ENCODE assay signal across 8 mouse cellular contexts in genomic region chr16:11133476-11134347, GRCm38 (mm10). TPM values are rescaled to one million over a fixed set of nuclear protein-coding genes. Genes with fewer than 3 reads are reported as not detected.
DNase-seq lines count a peak whose midpoint lies in the region; ATAC-seq and TF ChIP-seq lines count a peak whose summit lies in the region.

No protein-coding gene starts in this region.

- H3K4me1 ChIP-seq in thymus, adult 2 months (replicated peaks; ENCODE audit: control insufficient read depth, insufficient read depth, low read length) = no peaks in the 10 kb centered on the region; the same call in 1 of the 2 replicates
- H3K4me1 ChIP-seq in liver, embryonic 14.5 days (replicated peaks; ENCODE audit: control insufficient read depth in 2 of 2, insufficient read depth in 2 of 2, low read length in 1 of 2) = peaks cover 23% of the 10 kb centered on the region in 2 experiments
- peaks cover 15% of the 10 kb centered on the region; the same call in 1 of the 2 replicates for H3K4me1 ChIP-seq in stomach, embryonic 15.5 days

- no peaks in the 10 kb centered on the region for H3K9me3 ChIP-seq in liver, embryonic 14.5 days (ENCODE audit: control insufficient read depth, low read length)
- H3K9me3 ChIP-seq in stomach, embryonic 15.5 days = no peaks in the 10 kb centered on the region

- peak overlapping the region; percentile 97 for H3K9ac ChIP-seq in liver, embryonic 14.5 days (replicated peaks)
- peak overlapping the region; percentile 87 for H3K9ac ChIP-seq in stomach, embryonic 15.5 days

- intact Hi-C loops in heart, postnatal 25 days (cut with DNase I) = loop anchor here (1.0 to 10.0 kb wide), 5 partner anchors 42 to 589 kb away; partner anchors contain the start of genes Clec16a, Dexi, Gspt1 and Snx29

- TF ChIP-seq EP300 in liver, embryonic 14.5 days (IDR thresholded peaks at IDR 0.05; ENCODE audit: low read depth) = no peak

- WGBS in thymus, adult 2 months = under 1% methylated on average over 34 of the region's 34 CpGs
- under 1% methylated on average over 34 of the region's 34 CpGs for WGBS in liver, embryonic 14.5 days (ENCODE audit: insufficient replicate concordance)
- under 1% methylated on average over 33 of the region's 34 CpGs for WGBS in stomach, embryonic 15.5 days

- no peak overlapping the region for H3K27ac ChIP-seq in thymus, adult 2 months (ENCODE audit: control insufficient read depth, insufficient read depth, low read length)
- peak overlapping the region; percentile 97 for H3K27ac ChIP-seq in liver, embryonic 14.5 days
- peak overlapping the region; percentile 88 for H3K27ac ChIP-seq in stomach, embryonic 15.5 days

- peak; percentile 37 to 44 for DNase-seq in frontal cortex, postnatal 14 days (ENCODE audit: low spot score in 2 of 2)
- DNase-seq in thymus, adult 2 months = no peak
- DNase-seq in thymus, postnatal 25 days = no peak
- peak; percentile 1 for DNase-seq in heart, postnatal 25 days (ENCODE audit: low spot score)
- DNase-seq in liver, embryonic 14.5 days (ENCODE audit: low read depth in 3 of 3, low spot score in 3 of 3) = no peak
- DNase-seq in kidney, adult 11 months = no peak

- no peak; the same call in 1 of the 2 replicates for ATAC-seq in frontal cortex, adult (ENCODE audit: low TSS enrichment)
- ATAC-seq in liver, embryonic 14.5 days (ENCODE audit: insufficient read depth) = 0 out of 2 replicates have a peak, but pooled peaks have one; percentile 2
- ATAC-seq in stomach, embryonic 15.5 days (ENCODE audit: insufficient read depth, low FRiP score, low read depth) = peak; percentile 45; the same call in 1 of the 2 replicates

- H3K4me2 ChIP-seq in liver, embryonic 14.5 days (ENCODE audit: low read depth) = peak overlapping the region; percentile 94
- H3K4me2 ChIP-seq in stomach, embryonic 15.5 days = peak overlapping the region; percentile 58

- no peak for TF ChIP-seq POLR2A in thymus, adult 2 months (IDR thresholded peaks at IDR 0.05; ENCODE audit: control insufficient read depth, extremely low read depth, insufficient read depth, low read length, poor library complexity)

- H3K36me3 ChIP-seq in thymus, adult 2 months (ENCODE audit: control insufficient read depth, insufficient read depth, low read length) = peaks cover 10% of the 10 kb centered on the region; the same call in 1 of the 2 replicates
- H3K36me3 ChIP-seq in liver, embryonic 14.5 days (replicated peaks; ENCODE audit: control insufficient read depth, insufficient read depth, low read depth) = peaks cover 13% of the 10 kb centered on the region
- peaks cover 7% of the 10 kb centered on the region for H3K36me3 ChIP-seq in stomach, embryonic 15.5 days

- peak overlapping the region; percentile 79 for H3K4me3 ChIP-seq in thymus, adult 2 months (ENCODE audit: control insufficient read depth, insufficient read depth, low read length)
- peak overlapping the region; percentile 73 to 76 for H3K4me3 ChIP-seq in liver, embryonic 14.5 days (ENCODE audit: insufficient read depth in 1 of 2, low read depth in 2 of 2, low read length in 2 of 2)
- peak overlapping the region; percentile 93 for H3K4me3 ChIP-seq in stomach, embryonic 15.5 days (replicated peaks)

- no peak for TF ChIP-seq CTCF in thymus, adult 2 months (IDR thresholded peaks at IDR 0.05; ENCODE audit: borderline replicate concordance, control insufficient read depth, extremely low read depth, insufficient read depth, low read length, poor library complexity)
- no peak for TF ChIP-seq CTCF in liver, embryonic 14.5 days (IDR thresholded peaks at IDR 0.05; ENCODE audit: low read depth)

- no peaks in the 10 kb centered on the region for H3K27me3 ChIP-seq in thymus, adult 2 months (ENCODE audit: control insufficient read depth, insufficient read depth, low read length)
- H3K27me3 ChIP-seq in liver, embryonic 14.5 days (ENCODE audit: control insufficient read depth, insufficient read depth, low read length) = no peaks in the 10 kb centered on the region
- H3K27me3 ChIP-seq in stomach, embryonic 15.5 days (replicated peaks) = no peaks in the 10 kb centered on the region

RNA-seq across cellular contexts. Expression of gene Txndc11, which starts 0.7 kb away (rescaled TPM):
- polyA plus RNA-seq in thymus, adult 2 months (2012; rRNA removed) = 34.5 and 35.1 TPM in 2 replicates
- total RNA-seq in heart, postnatal 25 days (2021) = 10 to 100 TPM; 15.9 to 17.0 TPM
- 8.8 and 8.9 TPM in 2 replicates for polyA plus RNA-seq in liver, embryonic 14.5 days (2012; rRNA removed)
- polyA plus RNA-seq in liver, embryonic 14.5 days (2014; fragmentation: Nextera tagmentation; extraction: Ambion mirVana) = 13.4 and 16.8 TPM in 2 replicates
- 39.3 and 41.6 TPM in 2 replicates for polyA plus RNA-seq in stomach, embryonic 15.5 days (2015; fragmentation: Nextera tagmentation; extraction: Ambion mirVana)

RNA-seq across cellular contexts. Expression of gene Zc3h7a, which starts 42.5 kb away (rescaled TPM):
- polyA plus RNA-seq in thymus, adult 2 months (2012; rRNA removed) = 114 and 116 TPM in 2 replicates
- 10 to 100 TPM; 28.0 to 29.8 TPM for total RNA-seq in heart, postnatal 25 days (2021)
- polyA plus RNA-seq in liver, embryonic 14.5 days (2012; rRNA removed) = 31.6 and 52.6 TPM in 2 replicates
- polyA plus RNA-seq in liver, embryonic 14.5 days (2014; fragmentation: Nextera tagmentation; extraction: Ambion mirVana) = 26.2 and 28.9 TPM in 2 replicates
- 92.0 and 94.2 TPM in 2 replicates for polyA plus RNA-seq in stomach, embryonic 15.5 days (2015; fragmentation: Nextera tagmentation; extraction: Ambion mirVana)

Comparison
In these comparisons a context has a peak if more than half of its experiments do, and no peak if none do; other contexts are left out.
1. DNase-seq: peak in frontal cortex, postnatal 14 days (2 of 2) and heart, postnatal 25 days (single experiment); none in thymus, adult 2 months (single experiment), thymus, postnatal 25 days (single experiment), liver, embryonic 14.5 days (0 of 3) and kidney, adult 11 months (single experiment).
2. Peak in every context shown above with its lines, with median percentiles within 50 percentile points of each other: H3K4me3 ChIP-seq.